Mouse (Mus musculus) right cerebral cortex, postnatal 4 days (tissue): ENCODE results near the gene Hecw2.
A peak's percentile ranks its signal among the peaks of the same experiment; 100 is the strongest.

ENCODE experiments used
- DNase-seq: peaks from one replicate; pipeline ENCODE4 v3.0.0-alpha.2; 2022

Hecw2 gene

GRCm38 (mm10) chr1:53823687-53824445 is 371.1 kb downstream of the Hecw2 start:
- peak; percentile 14 for DNase-seq

GRCm38 (mm10) chr1:53821983-53822382 is 373.0 kb downstream of the Hecw2 start:
- no peak for DNase-seq

GRCm38 (mm10) chr1:53820041-53820632 is 374.8 kb downstream of the Hecw2 start:
- DNase-seq = no peak

DNA sequence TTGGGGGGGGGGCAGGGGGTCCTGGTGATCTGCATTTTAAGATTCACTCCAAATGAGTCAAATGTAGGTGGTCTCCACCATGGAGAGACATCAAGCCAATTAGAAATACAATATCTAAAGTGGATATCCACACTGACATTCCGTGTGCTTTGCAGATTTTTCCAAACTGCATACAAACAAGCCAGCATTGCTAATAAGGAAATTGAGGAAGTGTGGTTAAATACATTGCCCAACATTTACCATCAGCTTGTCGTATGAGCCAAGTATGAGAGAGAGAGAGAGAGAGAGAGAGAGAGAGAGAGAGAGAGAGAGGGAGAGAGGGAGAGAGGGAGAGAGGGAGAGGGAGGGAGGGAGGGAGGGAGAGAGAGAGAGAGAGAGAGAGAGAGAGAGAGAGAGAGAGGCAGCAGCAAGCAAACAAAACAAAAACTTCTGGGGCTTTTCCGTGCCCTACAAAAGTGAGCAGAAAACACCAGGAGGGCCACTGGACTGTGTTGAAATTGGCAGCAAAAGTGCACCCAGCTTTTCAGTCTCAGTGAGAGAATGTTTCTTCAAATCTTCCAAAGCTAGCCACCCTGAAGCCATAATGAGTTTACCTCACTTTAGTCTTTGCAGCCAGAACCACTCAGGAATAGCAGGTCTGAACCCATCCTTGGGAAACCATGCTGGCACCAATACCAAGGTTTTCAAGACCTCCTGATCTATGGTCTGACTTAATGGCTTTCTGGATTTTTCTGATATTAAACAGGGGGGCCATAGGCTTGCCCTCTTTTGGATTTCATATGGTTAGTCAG is 376.7 kb downstream of the Hecw2 start:
- no peak for DNase-seq

DNA sequence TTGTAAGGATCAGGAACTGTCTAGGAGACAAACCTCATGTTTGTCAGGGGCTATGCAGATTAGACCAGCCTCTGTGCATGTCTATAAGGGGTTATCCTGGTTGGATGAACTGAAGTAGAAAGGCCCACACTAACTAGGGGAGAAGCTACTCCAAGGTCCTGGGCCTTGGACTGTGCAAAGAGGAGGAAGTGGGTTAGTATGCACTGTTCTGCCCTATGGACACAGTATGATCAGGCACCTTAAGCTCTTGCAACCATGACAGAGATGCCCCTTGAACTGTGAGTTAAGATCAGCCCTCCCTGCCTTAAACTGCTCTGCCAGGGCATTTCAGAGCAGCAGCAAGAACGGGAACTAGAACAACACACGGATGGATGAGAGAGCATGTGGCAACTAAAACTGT is 378.6 kb downstream of the Hecw2 start:
- no peak for DNase-seq

DNA sequence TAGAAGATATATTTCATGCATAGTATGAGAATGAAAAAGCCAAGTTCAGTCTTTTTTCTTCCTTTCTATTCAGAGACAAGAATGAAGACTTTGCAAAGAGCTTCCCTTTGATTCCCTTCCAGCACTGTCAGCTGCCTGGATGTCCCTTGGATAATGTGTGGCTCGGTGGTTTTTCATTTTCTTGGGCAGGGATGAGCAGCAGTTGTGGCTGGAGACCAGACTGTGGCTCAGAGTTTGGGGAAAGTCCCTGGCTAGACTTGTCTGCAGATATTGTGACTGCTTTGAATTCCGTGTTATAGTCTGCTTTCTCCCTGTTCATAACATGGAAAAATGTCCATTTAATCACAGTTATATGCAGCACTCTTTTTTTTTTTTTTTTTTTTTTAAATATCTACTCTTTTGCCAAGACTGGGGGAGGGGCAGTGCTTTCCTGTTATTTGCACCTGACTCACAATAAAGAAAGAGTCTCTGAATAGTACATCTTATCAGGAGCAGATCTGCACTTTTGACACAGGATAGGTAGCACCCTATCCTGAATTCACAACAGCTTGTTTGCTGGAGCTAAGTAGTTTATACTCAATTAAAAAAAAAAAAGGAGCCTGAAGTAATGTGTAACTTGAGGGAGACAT is 380.8 kb downstream of the Hecw2 start:
- no peak for DNase-seq

DNA sequence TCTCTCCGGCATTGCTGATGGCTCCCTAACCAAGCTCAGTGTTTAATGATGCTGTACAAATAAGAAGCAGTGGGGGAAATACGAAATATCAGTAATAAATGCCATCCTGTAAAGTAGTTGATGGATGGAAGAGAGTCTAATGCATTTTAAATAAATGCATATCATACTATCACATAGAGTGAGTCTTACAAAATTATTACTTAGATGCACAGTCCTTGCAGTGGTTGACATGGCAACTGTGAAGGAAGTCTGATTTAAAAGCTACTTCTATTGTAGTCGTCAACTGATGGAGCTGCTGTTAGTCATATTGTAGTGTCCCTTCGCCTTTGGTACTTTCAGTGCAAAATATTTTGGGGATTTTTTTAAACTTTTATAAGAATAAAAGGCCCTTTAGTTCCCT is 383.0 kb downstream of the Hecw2 start:
- no peak for DNase-seq

- no peak for DNase-seq
These were observed 386.7 kb downstream of the Hecw2 start for GRCm38 (mm10) chr1:53808229-53808628.

GRCm38 (mm10) chr1:53797811-53798210 is 397.2 kb downstream of the Hecw2 start:
- DNase-seq = no peak

DNA sequence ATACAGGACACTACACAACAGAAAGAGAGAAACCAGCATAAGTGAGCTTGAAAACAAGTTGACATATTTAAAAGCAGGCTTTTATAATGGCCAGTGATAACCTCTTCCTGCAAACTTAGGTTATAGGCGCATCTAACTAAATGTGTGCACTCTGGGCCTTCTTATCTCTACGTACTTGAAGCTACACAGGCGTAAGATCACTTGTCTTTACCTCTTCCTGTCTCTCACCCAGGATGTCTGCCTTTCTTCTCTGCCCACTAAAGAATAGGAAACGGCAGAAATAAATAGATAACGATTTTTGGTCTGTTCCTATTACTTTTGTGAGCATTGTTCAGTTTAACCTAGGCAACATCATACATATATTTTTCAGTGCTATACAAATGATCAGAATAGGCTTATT is 397.9 kb downstream of the Hecw2 start:
- DNase-seq = no peak

- DNase-seq = no peak
These were observed 398.7 kb downstream of the Hecw2 start for GRCm38 (mm10) chr1:53796271-53796670.

GRCm38 (mm10) chr1:53795591-53795990 is 399.4 kb downstream of the Hecw2 start:
- DNase-seq = no peak

- no peak for DNase-seq
These were observed 399.9 kb downstream of the Hecw2 start for GRCm38 (mm10) chr1:53795081-53795480.

DNA sequence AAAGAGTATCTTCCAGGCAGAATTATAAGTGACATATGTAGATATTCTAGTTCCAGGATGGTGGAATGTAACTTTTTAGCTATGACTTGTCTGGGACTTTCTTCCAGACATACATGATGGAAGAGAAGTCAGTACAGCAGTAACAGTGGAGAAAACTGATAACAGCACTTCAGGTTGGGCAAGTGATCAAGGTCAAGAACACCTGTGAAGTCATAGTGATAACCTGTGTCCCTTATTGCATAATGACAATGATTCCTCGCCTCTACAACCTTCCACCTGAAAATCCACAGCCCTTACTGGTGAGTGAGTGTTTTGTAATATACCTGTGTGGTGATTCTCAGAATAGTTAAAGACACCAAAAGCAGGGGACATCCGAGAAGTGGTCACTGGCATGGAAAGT is 400.7 kb downstream of the Hecw2 start:
- no peak for DNase-seq

DNA sequence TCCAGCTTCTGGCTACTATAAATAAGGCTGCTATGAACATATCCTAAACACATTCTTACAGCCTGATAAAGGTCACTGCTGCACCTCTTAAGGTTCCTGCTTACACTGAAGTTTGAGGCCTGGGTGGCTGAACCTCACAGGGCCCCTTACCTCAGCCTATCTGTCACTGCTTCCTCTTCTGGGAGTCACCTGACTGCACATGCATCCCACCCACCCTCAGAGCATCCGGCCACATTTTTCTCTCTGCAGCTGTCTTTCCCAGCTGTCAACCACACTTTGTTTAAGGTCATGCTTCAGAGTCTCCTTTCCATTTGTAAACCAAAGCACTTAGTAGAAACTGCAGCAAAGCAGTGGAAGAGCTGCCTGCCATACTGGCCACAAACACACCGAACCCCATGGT is 403.6 kb downstream of the Hecw2 start:
- DNase-seq = no peak

DNA sequence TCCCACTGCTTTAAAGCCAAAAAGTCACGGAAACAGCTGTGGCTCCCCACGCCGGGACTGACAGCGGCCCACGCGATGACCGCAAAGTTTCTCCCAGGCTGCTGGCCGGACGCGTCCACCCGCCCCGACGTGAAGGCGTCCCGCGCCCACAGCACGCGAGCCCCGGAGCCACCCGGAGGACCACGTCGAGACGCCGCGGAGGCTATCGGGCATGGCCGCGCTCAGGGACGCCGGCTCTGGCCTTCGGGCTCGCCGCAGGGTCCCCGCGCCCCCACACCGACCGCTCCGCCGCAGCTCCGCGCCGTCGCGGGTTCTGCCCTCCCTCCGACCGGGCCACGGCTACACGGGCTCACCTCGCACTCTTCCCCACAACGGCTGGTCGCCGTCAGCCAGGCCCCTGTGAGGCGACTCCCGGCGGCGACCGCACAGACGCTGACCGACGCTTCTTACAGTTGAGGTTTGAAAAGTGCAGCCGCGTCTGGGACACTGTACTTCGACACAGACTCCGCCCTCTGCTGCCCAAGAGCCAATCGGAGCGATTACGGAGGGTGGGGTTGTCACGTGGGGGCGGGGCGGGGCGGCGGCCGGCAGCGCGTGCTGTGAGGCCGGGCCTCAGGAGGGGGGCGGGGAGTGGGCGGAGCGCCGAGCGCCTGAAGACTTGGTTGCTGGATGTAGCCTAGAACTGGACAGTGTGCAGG is 410.1 kb downstream of the Hecw2 start, which contains the start of gene Stk17b:
Stk17b (minus strand) TSS at position 504 of the 698 bp plus-strand sequence.
- DNase-seq = peak; percentile 86

GRCm38 (mm10) chr1:53784291-53784720 is 410.7 kb downstream of the Hecw2 start:
- peak; percentile 4 for DNase-seq

DNA sequence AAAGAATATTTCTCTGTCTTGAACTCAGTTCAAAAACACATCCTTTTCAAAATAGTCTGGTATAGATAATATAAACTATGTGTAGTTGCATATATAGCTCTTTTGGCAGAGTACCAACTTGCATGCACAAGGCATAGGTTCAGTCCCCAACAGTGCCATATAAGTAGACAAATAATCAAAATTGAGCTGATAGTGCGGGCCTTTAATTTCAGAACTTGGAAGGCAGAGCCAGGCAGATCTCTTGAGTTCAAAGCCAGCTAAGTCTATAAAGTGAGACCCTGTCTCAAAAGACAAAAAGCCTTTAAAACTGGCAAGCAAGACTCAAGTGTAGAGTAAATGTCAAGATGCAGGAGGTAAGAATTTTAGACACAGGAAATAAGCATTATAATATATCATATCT is 412.0 kb downstream of the Hecw2 start:
- no peak for DNase-seq

DNA sequence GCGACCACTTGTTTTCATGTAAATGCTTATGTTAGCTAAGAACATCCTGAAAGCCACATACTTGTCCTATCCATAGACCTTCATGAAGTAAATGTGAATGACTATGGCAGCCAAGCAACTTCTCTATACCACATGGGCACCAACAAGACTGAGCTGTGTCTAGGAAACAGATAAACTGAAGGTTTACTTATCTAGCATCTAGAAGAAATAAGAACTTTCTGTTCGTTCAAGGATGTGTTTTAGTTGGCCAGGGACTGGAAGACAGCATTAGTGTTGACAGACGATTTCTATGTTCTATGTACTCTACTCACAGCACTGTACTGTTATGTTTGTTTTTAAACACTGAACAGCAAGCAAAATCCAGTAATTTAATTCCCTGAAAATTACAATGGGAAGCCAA is 412.9 kb downstream of the Hecw2 start:
- no peak for DNase-seq

- no peak for DNase-seq
These were observed 413.7 kb downstream of the Hecw2 start for GRCm38 (mm10) chr1:53781311-53781710.

- DNase-seq = no peak
These were observed 418.6 kb downstream of the Hecw2 start for GRCm38 (mm10) chr1:53776176-53776905.

- no peak for DNase-seq
These were observed 419.4 kb downstream of the Hecw2 start for GRCm38 (mm10) chr1:53775545-53775944.
